Mouse (Mus musculus) intestine, embryonic 16.5 days (tissue): ENCODE measurements around the gene Shisa4. TPM values are rescaled to one million over a fixed set of nuclear protein-coding genes. Genes with fewer than 3 reads are reported as not detected.

Experiments used
- ATAC-seq: fragments of 200-750 bp; cut with Nextera tagmentation; 2 replicates; pipeline ENCODE4 v1.8.0; 2017; ENCODE audit warnings: moderate TSS enrichment, moderate library complexity
- H3K27ac ChIP-seq: fragments of 300-500 bp; sonication (generic); 2 replicates; pipeline ENCODE4 v1.5.1; 2014; ENCODE audit warnings: mild to moderate bottlenecking, low read length
- H3K27me3 ChIP-seq: fragments of 300-500 bp; sonication (generic); replicated peaks from 2 replicates; pipeline ENCODE4 v1.6.1; 2014; ENCODE audit warnings: low read length, control low read depth, mixed read lengths; ENCODE audit not compliant: control insufficient read depth, insufficient read depth
- H3K36me3 ChIP-seq: fragments of 300-500 bp; sonication (generic); 2 replicates; pipeline ENCODE4 v1.6.1; 2014; ENCODE audit warnings: low read length, control low read depth; ENCODE audit not compliant: control insufficient read depth, insufficient read depth
- H3K4me1 ChIP-seq: fragments of 300-500 bp; sonication (generic); 2 replicates; pipeline ENCODE4 v1.6.1; 2014; ENCODE audit warnings: low read length, control low read depth, mixed read lengths; ENCODE audit not compliant: control insufficient read depth, insufficient read depth
- H3K4me2 ChIP-seq: fragments of 300-500 bp; sonication (generic); 2 replicates; pipeline ENCODE4 v1.6.1; 2014; ENCODE audit warnings: low read depth, low read length, control low read depth
- H3K4me3 ChIP-seq: fragments of 300-500 bp; sonication (generic); 2 replicates; pipeline ENCODE4 v1.5.1; 2014; ENCODE audit warnings: mild to moderate bottlenecking, low read length
- H3K9ac ChIP-seq: fragments of 300-500 bp; sonication (generic); 2 replicates; pipeline ENCODE4 v1.6.1; 2014; ENCODE audit warnings: low read depth, low read length
- H3K9me3 ChIP-seq: fragments of 300-500 bp; sonication (generic); 2 replicates; pipeline ENCODE4 v1.6.1; 2016; ENCODE audit warnings: low read length, control low read depth; ENCODE audit not compliant: control insufficient read depth
- WGBS: fragments of 180-500 bp; shearing (Covaris S2); extraction: QIAGEN DNeasy Blood & Tissue Kit; methylation state at CpG from one replicate; pipeline ENCODE4 v1.1.7; 2014; 5-methylcytosine and 5-hydroxymethylcytosine counted together
- polyA plus RNA-seq: library from polyadenylated mRNA; unstranded; fragments of >200 nt; fragmentation: Nextera tagmentation; extraction: Ambion mirVana; gene quantifications from 2 replicates; pipeline ENCODE4 v1.2.1, GENCODE M21; 2015

The Shisa4 gene
- polyA plus RNA-seq, 1 experiment from 2014 or later = 22.4 TPM

DNA sequence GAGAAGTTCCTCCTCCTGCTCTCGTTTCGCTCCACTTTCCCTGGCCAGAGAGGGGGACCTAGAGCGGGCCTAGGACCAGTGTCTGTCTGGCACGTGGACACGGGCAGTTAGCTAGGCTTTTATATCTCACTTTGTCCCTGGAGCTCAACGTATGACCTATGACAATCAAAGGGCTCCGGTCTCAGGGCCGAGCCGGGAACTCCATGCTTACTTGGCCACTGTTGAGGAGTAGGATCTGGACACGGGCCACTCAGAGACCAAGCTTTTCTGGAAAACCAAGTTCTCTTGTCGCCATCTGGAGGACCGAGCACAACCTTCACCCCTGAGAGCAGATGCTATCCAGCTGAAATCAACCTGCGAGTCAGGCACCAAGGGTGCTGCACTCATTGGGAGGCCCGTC is 6.1 kb downstream of the Shisa4 start:
- no peaks in the 10 kb centered on the region for H3K9me3 ChIP-seq
- H3K36me3 ChIP-seq = no peaks in the 10 kb centered on the region
- H3K27me3 ChIP-seq = no peaks in the 10 kb centered on the region
- peak overlapping the region; percentile 75 for H3K9ac ChIP-seq
- peak overlapping the region; percentile 94 for H3K4me2 ChIP-seq
- peak; percentile 58 for ATAC-seq
- H3K27ac ChIP-seq = no peak overlapping the region
- peaks cover 7% of the 10 kb centered on the region; the same call in 1 of the 2 replicates for H3K4me1 ChIP-seq
- WGBS = 15% methylated on average over 14 of the region's 14 CpGs
- peak overlapping the region; percentile 53 for H3K4me3 ChIP-seq

DNA sequence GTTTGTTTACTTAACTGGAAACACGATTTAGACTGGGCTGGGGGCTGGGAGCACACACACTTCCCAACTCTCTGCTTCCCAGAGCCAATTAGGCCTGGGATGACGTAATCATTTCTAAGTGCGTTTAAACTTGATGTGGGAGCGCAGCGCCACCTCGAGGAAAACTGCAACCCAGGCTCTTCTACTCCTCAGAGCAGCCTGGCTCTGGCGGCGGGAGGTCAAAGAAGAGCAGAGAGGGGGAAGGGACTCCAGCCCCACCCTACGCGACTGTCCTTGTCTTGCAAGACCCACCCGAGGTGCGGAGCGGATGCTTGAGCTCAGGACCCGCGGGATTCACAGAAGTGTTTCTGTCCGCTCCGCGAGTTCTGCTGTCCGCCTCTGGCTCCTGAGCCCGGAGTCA is 6.8 kb downstream of the Shisa4 start:
- H3K36me3 ChIP-seq = no peaks in the 10 kb centered on the region
- WGBS = 1% methylated on average over 20 of the region's 20 CpGs
- no peaks in the 10 kb centered on the region for H3K27me3 ChIP-seq
- H3K9ac ChIP-seq = peak overlapping the region; percentile 75
- peak overlapping the region; percentile 53 for H3K4me3 ChIP-seq
- H3K9me3 ChIP-seq = no peaks in the 10 kb centered on the region
- peak; percentile 71 for ATAC-seq
- H3K4me2 ChIP-seq = peak overlapping the region; percentile 94
- peaks cover 7% of the 10 kb centered on the region; the same call in 1 of the 2 replicates for H3K4me1 ChIP-seq
- no peak overlapping the region for H3K27ac ChIP-seq

DNA sequence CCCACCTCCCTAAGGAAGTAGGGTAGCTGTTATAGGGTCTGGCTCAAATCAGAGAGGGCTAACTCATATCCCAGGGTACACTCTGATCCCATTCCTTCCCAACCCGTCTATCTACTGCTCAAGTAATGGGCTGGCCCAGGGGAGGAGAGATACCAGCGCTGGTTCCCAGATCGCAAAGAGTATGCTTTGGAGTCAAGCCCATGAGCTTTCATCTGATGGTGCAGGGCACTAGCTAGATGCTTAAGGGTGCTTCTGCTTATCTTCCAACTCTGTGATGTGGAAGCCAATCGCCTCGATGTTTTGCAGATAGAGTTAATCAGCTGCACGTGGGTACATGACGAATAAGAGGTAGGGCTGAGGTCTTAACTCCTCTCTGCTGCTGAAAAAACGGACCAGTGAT is 7.4 kb downstream of the Shisa4 start:
- H3K27ac ChIP-seq = no peak overlapping the region
- ATAC-seq = no peak
- WGBS = 69% methylated on average over 8 of the region's 8 CpGs

DNA sequence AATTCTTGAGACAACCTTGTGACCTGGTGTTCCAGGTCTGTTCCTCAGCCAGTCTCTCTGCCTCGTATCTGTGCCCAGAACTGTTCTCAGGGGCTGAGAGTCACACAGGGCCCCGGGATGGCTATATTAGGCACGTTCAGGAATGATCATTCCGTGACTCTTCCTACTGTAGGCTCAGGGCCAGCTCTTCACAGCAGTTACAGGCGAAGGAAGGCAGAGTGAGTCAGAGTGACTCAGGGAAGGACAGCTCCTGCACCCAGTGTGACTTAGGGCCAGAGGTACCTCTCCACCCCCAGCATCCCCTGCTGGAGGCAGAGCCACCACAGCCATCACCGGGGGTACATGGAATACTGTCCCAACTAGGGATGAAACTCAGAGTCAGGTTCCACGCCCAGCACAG is 8.0 kb downstream of the Shisa4 start:
- Histone ChIP-seq H3K9ac (no peak overlapping the region), H3K4me2 (no peak overlapping the region), H3K4me3 (no peak overlapping the region), H3K9me3 (no peaks in the 10 kb centered on the region), H3K36me3 (no peaks in the 10 kb centered on the region), H3K27me3 (no peaks in the 10 kb centered on the region), H3K4me1 (peaks cover 7% of the 10 kb centered on the region; the same call in 1 of the 2 replicates), H3K27ac (no peak overlapping the region; the same call in 1 of the 2 replicates)
- no peak for ATAC-seq
- WGBS = 75% methylated on average over 7 of the region's 7 CpGs

More for the DNA sequence above, 7.4 kb downstream of the Shisa4 start:
- no peaks in the 10 kb centered on the region for H3K27me3 ChIP-seq
- H3K36me3 ChIP-seq = no peaks in the 10 kb centered on the region
- H3K4me1 ChIP-seq = peaks cover 7% of the 10 kb centered on the region; the same call in 1 of the 2 replicates
- no peak overlapping the region for H3K4me2 ChIP-seq
- H3K9me3 ChIP-seq = no peaks in the 10 kb centered on the region
- no peak overlapping the region for H3K4me3 ChIP-seq
- H3K9ac ChIP-seq = no peak overlapping the region

DNA sequence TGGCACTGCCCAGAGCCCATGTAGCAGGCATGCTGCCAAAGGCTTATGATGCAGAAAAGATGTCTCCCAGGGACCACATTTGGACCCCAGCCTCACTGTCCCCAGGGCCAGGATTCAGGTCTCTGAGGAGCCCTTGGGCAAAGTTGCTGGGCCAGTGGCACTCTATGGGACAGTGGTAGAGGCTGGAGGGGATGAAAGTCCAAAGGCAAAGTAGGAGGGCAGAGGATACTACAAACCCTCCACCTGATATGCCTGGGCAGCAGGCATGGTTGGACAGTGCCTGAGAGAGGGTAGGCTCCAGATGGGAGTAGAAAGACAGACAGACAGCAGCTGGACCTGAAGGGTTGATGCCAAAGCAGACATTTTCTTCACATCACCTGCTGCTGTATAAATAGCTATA is 8.7 kb downstream of the Shisa4 start:
- H3K4me1 ChIP-seq = peaks cover 7% of the 10 kb centered on the region; the same call in 1 of the 2 replicates
- H3K9ac ChIP-seq = no peak overlapping the region
- H3K36me3 ChIP-seq = no peaks in the 10 kb centered on the region
- ATAC-seq = no peak
- no peaks in the 10 kb centered on the region for H3K9me3 ChIP-seq
- no peak overlapping the region for H3K4me3 ChIP-seq
- H3K27me3 ChIP-seq = no peaks in the 10 kb centered on the region
- no peak overlapping the region for H3K27ac ChIP-seq
- H3K4me2 ChIP-seq = no peak overlapping the region

DNA sequence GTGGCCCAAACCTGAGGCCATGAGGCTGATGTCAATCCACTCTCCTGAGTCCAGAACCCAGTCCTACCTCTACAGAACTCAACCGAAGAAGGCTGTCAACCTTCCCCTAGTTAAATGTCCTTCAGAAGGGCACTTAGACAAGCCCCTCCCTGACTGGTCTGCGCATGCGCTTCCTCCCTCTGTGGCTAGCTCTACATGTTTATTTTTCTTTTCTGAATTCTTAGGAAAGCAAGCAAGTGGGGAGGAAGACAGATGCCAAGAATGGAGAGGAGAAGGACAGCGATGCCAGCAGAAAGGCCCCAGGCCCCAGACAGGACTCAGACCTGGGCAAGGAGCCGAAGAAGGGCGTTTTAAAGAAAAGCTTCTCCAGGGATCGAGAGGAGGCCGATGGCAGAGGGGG is 11.6 kb downstream of the Shisa4 start:
- no peak for ATAC-seq
- Histone ChIP-seq H3K4me3 (no peak overlapping the region), H3K4me1 (no peaks in the 10 kb centered on the region), H3K27ac (no peak overlapping the region), H3K9ac (no peak overlapping the region), H3K27me3 (no peaks in the 10 kb centered on the region), H3K9me3 (no peaks in the 10 kb centered on the region), H3K4me2 (no peak overlapping the region), H3K36me3 (no peaks in the 10 kb centered on the region)
- WGBS = 81% methylated on average over 8 of the region's 8 CpGs

DNA sequence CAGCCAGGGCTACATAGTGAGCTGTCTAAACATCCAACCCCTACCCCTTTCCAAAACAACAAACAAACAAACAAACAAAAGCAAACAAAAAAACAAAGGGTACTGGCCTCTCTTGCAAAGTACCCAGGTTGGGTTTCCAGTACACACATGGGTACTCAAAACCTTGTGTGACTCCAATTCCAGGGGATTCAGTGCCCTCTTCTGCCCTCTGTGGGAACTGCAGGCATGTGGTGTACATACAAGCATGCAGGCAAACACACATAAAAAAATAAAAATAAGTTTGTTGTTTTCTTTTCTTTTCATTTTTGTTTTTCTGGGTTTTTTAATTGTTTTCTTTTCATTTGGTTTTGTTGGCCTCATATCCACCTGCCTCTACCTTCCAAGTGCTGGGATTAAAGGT is 12.9 kb downstream of the Shisa4 start:
- Histone ChIP-seq H3K9me3 (no peaks in the 10 kb centered on the region), H3K9ac (no peak overlapping the region), H3K27ac (no peak overlapping the region), H3K4me1 (no peaks in the 10 kb centered on the region), H3K27me3 (no peaks in the 10 kb centered on the region), H3K36me3 (no peaks in the 10 kb centered on the region), H3K4me3 (no peak overlapping the region), H3K4me2 (no peak overlapping the region)
- ATAC-seq = no peak

DNA sequence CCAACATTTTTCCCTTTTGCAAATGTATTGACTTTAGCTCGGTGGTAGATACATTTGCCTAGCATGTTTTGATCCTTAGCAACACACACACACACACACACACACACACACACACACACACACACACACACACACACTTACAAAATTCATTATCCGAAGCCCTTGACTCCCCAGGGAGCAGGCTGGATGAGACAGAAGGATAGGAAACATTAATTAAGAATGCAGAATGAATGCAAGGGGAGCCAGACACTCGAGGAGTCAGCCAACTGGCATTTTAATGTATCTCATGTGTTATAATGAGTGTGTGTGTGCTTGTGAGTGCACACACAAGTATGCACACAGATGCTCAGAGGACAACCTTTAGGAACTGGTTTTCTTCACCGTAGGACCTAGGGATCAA is 13.5 kb downstream of the Shisa4 start:
- 76% methylated on average over 4 of the region's 4 CpGs for WGBS
- H3K9ac ChIP-seq = no peak overlapping the region
- H3K27ac ChIP-seq = no peak overlapping the region
- no peaks in the 10 kb centered on the region for H3K27me3 ChIP-seq
- no peak for ATAC-seq
- H3K4me3 ChIP-seq = no peak overlapping the region
- H3K9me3 ChIP-seq = no peaks in the 10 kb centered on the region
- no peaks in the 10 kb centered on the region for H3K36me3 ChIP-seq
- no peaks in the 10 kb centered on the region for H3K4me1 ChIP-seq
- H3K4me2 ChIP-seq = no peak overlapping the region

DNA sequence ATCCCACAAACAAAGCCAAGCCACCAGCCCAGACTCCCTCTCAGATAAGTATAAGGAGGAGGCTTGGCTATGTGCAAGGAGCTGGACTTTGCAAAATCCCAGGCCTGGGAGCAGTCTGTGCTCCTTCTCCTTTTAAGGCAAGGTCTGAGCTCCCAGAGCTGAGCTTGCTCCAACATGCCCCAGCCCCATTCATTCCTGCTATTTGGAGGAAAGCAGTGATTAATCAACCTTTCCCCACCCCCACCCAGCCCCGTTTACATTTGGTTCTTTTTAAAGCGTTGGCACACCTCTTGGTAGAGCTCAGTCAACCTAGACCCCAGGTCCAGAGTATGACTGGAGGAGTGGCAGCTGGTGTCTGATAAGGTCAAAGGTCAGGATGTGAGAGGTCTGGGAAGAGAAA is 16.0 kb downstream of the Shisa4 start:
- 8% methylated on average over 2 of the region's 2 CpGs for WGBS
- H3K27me3 ChIP-seq = no peaks in the 10 kb centered on the region
- no peaks in the 10 kb centered on the region for H3K9me3 ChIP-seq
- peak overlapping the region; percentile 26; the same call in 1 of the 2 replicates for H3K27ac ChIP-seq
- H3K36me3 ChIP-seq = no peaks in the 10 kb centered on the region
- H3K4me1 ChIP-seq = no peaks in the 10 kb centered on the region
- peak; percentile 62 for ATAC-seq
- no peak overlapping the region for H3K9ac ChIP-seq
- no peak overlapping the region for H3K4me2 ChIP-seq
- no peak overlapping the region for H3K4me3 ChIP-seq

DNA sequence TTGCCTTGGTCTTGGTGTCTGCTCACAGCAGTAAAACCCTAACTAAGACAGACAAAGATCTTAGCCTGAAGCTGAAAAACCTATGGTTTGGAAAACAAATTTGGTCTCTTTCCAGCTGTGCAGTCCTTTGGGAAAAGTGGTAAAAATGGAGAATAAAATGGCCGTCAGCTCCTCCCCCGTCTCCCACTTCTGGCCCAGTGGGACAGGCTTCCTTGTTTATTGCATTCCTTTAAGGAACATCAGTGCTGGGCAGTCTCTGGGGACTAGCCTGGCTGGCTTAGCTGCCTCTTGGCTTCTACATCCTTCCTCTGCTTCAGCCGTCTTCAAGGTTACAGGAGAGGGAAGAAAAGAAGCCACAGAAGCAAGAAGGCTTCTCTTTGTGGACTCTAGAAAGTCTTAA is 23.1 kb downstream of the Shisa4 start:
- H3K4me3 ChIP-seq = no peak overlapping the region
- WGBS = 68% methylated on average over 3 of the region's 3 CpGs
- H3K27ac ChIP-seq = no peak overlapping the region
- H3K4me1 ChIP-seq = 0 out of 2 replicates have a peak, but pooled peaks cover 4% of the 10 kb centered on the region
- no peaks in the 10 kb centered on the region for H3K36me3 ChIP-seq
- H3K9ac ChIP-seq = no peak overlapping the region
- no peak for ATAC-seq
- no peaks in the 10 kb centered on the region for H3K27me3 ChIP-seq
- H3K4me2 ChIP-seq = no peak overlapping the region
- no peaks in the 10 kb centered on the region for H3K9me3 ChIP-seq
